Mouse (Mus musculus): ENCODE measurements around the gene Rfx3. TPM values are rescaled to one million over a fixed set of nuclear protein-coding genes. Genes with fewer than 3 reads are reported as not detected.

The Rfx3 gene
- total RNA-seq, 2 experiments from 2014 or later = 111 to 138 TPM

DNA sequence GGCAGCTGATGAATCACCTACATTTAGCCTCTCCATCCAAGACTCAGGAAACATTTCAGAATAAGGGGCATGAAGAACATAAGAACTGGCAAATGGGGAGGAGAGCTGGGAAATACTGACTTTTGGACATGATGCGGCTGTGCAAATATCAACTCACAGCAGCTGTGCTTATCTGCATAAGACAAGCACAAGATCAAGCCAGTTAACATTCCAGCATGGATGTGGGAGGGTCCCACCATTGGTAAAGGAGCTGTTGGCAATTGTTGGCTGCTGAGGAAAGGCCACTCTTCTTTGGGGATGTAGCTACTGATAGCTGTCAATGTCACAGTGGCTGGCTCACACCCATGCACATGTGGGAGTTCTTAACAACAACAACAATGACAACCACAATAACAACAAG lies 263.7 kb downstream of the Rfx3 start:
- DNase-seq (ENCODE audit: extremely low spot score in 1 of 2, low spot score in 1 of 2) = no peak

DNA sequence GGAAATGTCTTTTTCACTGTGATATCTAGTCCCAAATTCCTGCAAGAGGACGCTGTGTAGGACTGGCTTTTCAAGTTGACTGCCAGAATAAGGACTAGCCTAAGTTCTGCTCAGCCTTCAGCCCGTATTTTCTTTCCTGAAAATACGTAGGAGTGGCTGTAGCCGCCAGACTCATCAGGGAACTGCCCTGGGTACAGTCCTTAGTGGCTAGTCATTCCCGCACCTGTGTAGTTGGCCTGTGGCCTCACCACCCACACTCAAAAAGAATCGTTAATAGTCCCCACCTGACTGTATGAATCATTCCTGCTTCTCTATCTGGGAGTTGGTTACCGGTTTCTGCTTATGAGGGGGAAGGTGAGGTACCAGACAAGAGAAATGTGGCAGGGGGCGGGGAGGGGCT lies 272.1 kb downstream of the Rfx3 start:
- DNase-seq (ENCODE audit: extremely low spot score in 1 of 2, low spot score in 1 of 2) = no peak

DNA sequence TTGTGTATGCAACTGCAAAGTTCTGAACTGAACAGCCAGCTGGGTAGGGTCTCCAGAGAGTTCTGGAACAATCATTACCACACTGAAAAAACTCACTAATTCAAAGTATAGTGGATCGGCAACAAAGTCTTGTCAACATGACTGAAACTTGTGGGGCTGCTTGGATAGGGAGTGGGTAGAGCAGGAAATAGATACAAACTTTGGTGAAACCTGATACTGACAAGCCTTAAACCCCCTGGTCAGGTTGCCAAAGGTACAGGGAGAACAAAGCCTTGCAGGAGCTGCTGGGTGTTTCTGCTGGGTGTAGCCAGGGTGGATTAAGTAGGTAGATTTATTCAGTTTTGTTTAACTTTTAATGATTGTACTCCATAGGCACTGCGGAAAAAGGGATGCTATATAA lies 274.4 kb downstream of the Rfx3 start:
- DNase-seq (ENCODE audit: extremely low spot score in 1 of 2, low spot score in 1 of 2) = no peak

- DNase-seq (ENCODE audit: extremely low spot score in 1 of 2, low spot score in 1 of 2) = no peak
Observed at GRCm38 (mm10) chr19:27718931-27719330, 292.0 kb downstream of the Rfx3 start.

- no peak for DNase-seq (ENCODE audit: extremely low spot score in 1 of 2, low spot score in 1 of 2)
Observed at GRCm38 (mm10) chr19:27716274-27716673, 294.7 kb downstream of the Rfx3 start.
